Mouse (Mus musculus): Measurements from ENCODE around the gene Iqcc. TPM values are rescaled to one million over a fixed set of nuclear protein-coding genes. Genes with fewer than 3 reads are reported as not detected.

Gene Iqcc
- polyA plus RNA-seq, 1 experiment from 2014 or later = 8.2 TPM

GRCm38 (mm10) chr4:129578466-129578865 is 40.4 kb downstream of the Iqcc start, which contains the start of gene Fam167b:
Gene Fam167b (minus strand): TSS chr4:129578549.
- no peaks in the 10 kb centered on the region for H3K36me3 ChIP-seq (replicated peaks; ENCODE audit: insufficient read depth, low read length)
- TF ChIP-seq EP300 (IDR thresholded peaks at IDR 0.05; ENCODE audit: low read depth) (no peak), CTCF (IDR thresholded peaks at IDR 0.05; ENCODE audit: low read depth) (no peak)
- H3K27ac ChIP-seq (ENCODE audit: low read depth) = peak within 1 kb of the TSS; percentile 53; the same call in 1 of the 2 replicates
- ATAC-seq (peak; percentile 22; the same call in 1 of the 2 replicates), DNase-seq (no peak)
- no peak within 1 kb of the TSS; the same call in 1 of the 2 replicates for H3K4me3 ChIP-seq (ENCODE audit: low read depth, low read length)
- 0 out of 2 replicates have a peak within 1 kb of the TSS, but pooled peaks have one; percentile 0 for H3K4me2 ChIP-seq (ENCODE audit: low read depth, low read length)
- 63% methylated on average over 5 of the region's 5 CpGs for WGBS (ENCODE audit: insufficient replicate concordance)
- no peaks in the 10 kb centered on the region for H3K9me3 ChIP-seq (ENCODE audit: low read length)
- no peaks in the 10 kb centered on the region for H3K27me3 ChIP-seq (ENCODE audit: insufficient read depth, low read length)
- no peak within 1 kb of the TSS for H3K9ac ChIP-seq (replicated peaks)
- H3K4me1 ChIP-seq (ENCODE audit: insufficient read depth) = peaks cover 3% of the 10 kb centered on the region; the same call in 1 of the 2 replicates

DNA sequence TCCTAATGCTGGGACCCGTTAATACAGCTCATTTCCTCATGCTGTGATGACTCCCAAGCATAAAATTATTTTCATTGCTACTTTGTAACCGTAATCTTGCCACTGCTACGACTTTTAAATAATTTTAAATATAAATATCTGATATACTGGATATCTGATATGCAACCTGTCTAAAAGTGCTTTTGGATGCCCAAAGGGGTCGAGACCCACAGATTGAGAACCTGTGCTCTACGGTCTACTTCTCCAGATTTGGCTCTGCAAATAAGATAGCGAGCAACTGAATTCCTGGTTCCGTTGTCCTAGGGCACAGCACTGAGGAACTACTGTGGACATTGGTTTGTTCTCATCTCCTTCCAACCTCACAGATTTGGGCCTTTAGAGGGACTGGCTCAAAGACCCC is 41.2 kb downstream of the Iqcc start:
- H3K27me3 ChIP-seq (ENCODE audit: insufficient read depth, low read length) = no peaks in the 10 kb centered on the region
- ATAC-seq (no peak), DNase-seq (no peak)
- H3K4me1 ChIP-seq (ENCODE audit: insufficient read depth) = peaks cover 3% of the 10 kb centered on the region; the same call in 1 of the 2 replicates
- TF ChIP-seq EP300 (IDR thresholded peaks at IDR 0.05; ENCODE audit: low read depth) = no peak
- TF ChIP-seq CTCF (IDR thresholded peaks at IDR 0.05; ENCODE audit: low read depth) = no peak
- no peak overlapping the region; the same call in 1 of the 2 replicates for H3K4me3 ChIP-seq (ENCODE audit: low read depth, low read length)
- no peaks in the 10 kb centered on the region for H3K36me3 ChIP-seq (replicated peaks; ENCODE audit: insufficient read depth, low read length)
- 75% methylated on average over 7 of the region's 7 CpGs for WGBS (ENCODE audit: insufficient replicate concordance)
- H3K27ac ChIP-seq (ENCODE audit: low read depth) = no peak overlapping the region; the same call in 1 of the 2 replicates
- H3K9me3 ChIP-seq (ENCODE audit: low read length) = no peaks in the 10 kb centered on the region
- no peak overlapping the region for H3K4me2 ChIP-seq (ENCODE audit: low read depth, low read length)
- no peak overlapping the region for H3K9ac ChIP-seq (replicated peaks)

DNA sequence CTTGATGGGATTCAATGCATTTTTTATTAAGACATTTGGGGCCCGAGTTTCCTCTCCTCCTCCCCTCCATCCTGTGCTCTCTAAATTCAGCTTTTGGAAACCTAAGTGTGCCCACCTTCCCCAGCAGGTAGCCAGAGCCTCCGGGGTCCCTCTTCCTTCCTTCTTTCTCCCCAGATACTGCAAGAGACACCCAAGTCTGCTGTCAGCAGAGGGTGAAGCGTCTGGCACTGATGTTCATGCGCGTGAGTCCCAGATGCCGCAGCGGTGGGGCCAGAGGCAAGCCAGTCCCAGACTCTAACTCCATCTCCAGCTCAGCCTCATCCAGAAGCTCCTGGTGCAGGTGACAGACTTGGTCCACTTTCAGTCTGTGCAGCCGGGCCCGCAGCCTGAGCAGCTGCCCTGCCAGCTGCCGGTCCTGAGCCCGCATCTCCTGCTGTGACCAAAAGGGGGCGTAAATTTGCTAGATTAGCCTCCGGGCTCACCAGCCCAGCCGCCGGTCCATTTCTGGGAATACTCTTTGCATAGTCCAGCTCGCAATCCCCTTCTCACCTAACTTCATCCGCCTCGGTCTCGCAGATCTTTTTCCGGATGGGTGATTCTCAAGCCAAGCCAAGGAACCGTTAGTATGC is 41.9 kb downstream of the Iqcc start:
- H3K9ac ChIP-seq (replicated peaks) = peak overlapping the region; percentile 36; the same call in 1 of the 2 replicates
- WGBS (ENCODE audit: insufficient replicate concordance) = 28% methylated on average over 21 of the region's 21 CpGs
- H3K27ac ChIP-seq (ENCODE audit: low read depth) = no peak overlapping the region
- DNase-seq (peak; percentile 78), ATAC-seq (peak; percentile 43; the same call in 1 of the 2 replicates)
- TF ChIP-seq CTCF (IDR thresholded peaks at IDR 0.05; ENCODE audit: low read depth) (peak; percentile 76), EP300 (IDR thresholded peaks at IDR 0.05; ENCODE audit: low read depth) (no peak)
- no peaks in the 10 kb centered on the region for H3K36me3 ChIP-seq (replicated peaks; ENCODE audit: insufficient read depth, low read length)
- no peaks in the 10 kb centered on the region for H3K27me3 ChIP-seq (ENCODE audit: insufficient read depth, low read length)
- H3K4me2 ChIP-seq (ENCODE audit: low read depth, low read length) = peak overlapping the region; percentile 36
- H3K9me3 ChIP-seq (ENCODE audit: low read length) = no peaks in the 10 kb centered on the region
- peak overlapping the region; percentile 13; the same call in 1 of the 2 replicates for H3K4me3 ChIP-seq (ENCODE audit: low read depth, low read length)
- peaks cover 3% of the 10 kb centered on the region; the same call in 1 of the 2 replicates for H3K4me1 ChIP-seq (ENCODE audit: insufficient read depth)

GRCm38 (mm10) chr4:129575171-129575844 is 43.6 kb downstream of the Iqcc start:
- Histone ChIP-seq H3K9ac (replicated peaks) (no peak overlapping the region), H3K4me1 (ENCODE audit: insufficient read depth) (peaks cover 3% of the 10 kb centered on the region; the same call in 1 of the 2 replicates), H3K27me3 (ENCODE audit: insufficient read depth, low read length) (no peaks in the 10 kb centered on the region), H3K4me2 (ENCODE audit: low read depth, low read length) (peak overlapping the region; percentile 42; the same call in 1 of the 2 replicates), H3K9me3 (ENCODE audit: low read length) (no peaks in the 10 kb centered on the region), H3K27ac (ENCODE audit: low read depth) (peak overlapping the region; percentile 64; the same call in 1 of the 2 replicates), H3K36me3 (replicated peaks; ENCODE audit: insufficient read depth, low read length) (no peaks in the 10 kb centered on the region), H3K4me3 (ENCODE audit: low read depth, low read length) (no peak overlapping the region)
- no peak for TF ChIP-seq CTCF (IDR thresholded peaks at IDR 0.05; ENCODE audit: low read depth)
- no peak for TF ChIP-seq EP300 (IDR thresholded peaks at IDR 0.05; ENCODE audit: low read depth)
- 32% methylated on average over 7 of the region's 8 CpGs for WGBS (ENCODE audit: insufficient replicate concordance)
- ATAC-seq = no peak
- peak; percentile 54 for DNase-seq

GRCm38 (mm10) chr4:129573430-129573829 is 45.5 kb downstream of the Iqcc start, which contains the start of gene Lck:
Gene Lck (minus strand): TSS chr4:129573641.
- DNase-seq (no peak), ATAC-seq (no peak)
- H3K27me3 ChIP-seq (ENCODE audit: insufficient read depth, low read length) = no peaks in the 10 kb centered on the region
- no peak within 1 kb of the TSS for H3K4me3 ChIP-seq (ENCODE audit: low read depth, low read length)
- H3K4me2 ChIP-seq (ENCODE audit: low read depth, low read length) = no peak within 1 kb of the TSS
- no peaks in the 10 kb centered on the region for H3K36me3 ChIP-seq (replicated peaks; ENCODE audit: insufficient read depth, low read length)
- TF ChIP-seq EP300 (IDR thresholded peaks at IDR 0.05; ENCODE audit: low read depth) (no peak), CTCF (IDR thresholded peaks at IDR 0.05; ENCODE audit: low read depth) (no peak)
- peaks cover 3% of the 10 kb centered on the region; the same call in 1 of the 2 replicates for H3K4me1 ChIP-seq (ENCODE audit: insufficient read depth)
- H3K9ac ChIP-seq (replicated peaks) = no peak within 1 kb of the TSS
- no peaks in the 10 kb centered on the region for H3K9me3 ChIP-seq (ENCODE audit: low read length)
- peak within 1 kb of the TSS; percentile 51; the same call in 1 of the 2 replicates for H3K27ac ChIP-seq (ENCODE audit: low read depth)
- WGBS (ENCODE audit: insufficient replicate concordance) = 57% methylated on average over 8 of the region's 8 CpGs

DNA sequence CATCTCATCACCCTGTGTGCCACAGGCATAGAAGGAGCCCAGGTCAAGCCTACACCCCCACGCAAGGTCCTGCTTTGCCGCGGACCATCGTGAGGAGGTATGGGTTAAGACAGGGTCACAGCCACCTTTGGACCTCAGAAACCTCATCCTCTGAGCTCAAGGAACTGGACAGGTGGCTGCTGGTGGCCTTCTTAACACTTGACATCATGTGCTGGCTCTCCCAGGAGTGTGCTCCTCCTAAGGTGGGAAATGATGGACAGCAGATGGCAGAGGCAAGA is 45.9 kb downstream of the Iqcc start:
- Histone ChIP-seq H3K4me3 (ENCODE audit: low read depth, low read length) (no peak overlapping the region), H3K4me2 (ENCODE audit: low read depth, low read length) (no peak overlapping the region), H3K4me1 (ENCODE audit: insufficient read depth) (peaks cover 3% of the 10 kb centered on the region; the same call in 1 of the 2 replicates), H3K9ac (replicated peaks) (no peak overlapping the region), H3K27ac (ENCODE audit: low read depth) (peak overlapping the region; percentile 51; the same call in 1 of the 2 replicates), H3K36me3 (replicated peaks; ENCODE audit: insufficient read depth, low read length) (no peaks in the 10 kb centered on the region), H3K27me3 (ENCODE audit: insufficient read depth, low read length) (no peaks in the 10 kb centered on the region), H3K9me3 (ENCODE audit: low read length) (no peaks in the 10 kb centered on the region)
- no peak for ATAC-seq
- WGBS (ENCODE audit: insufficient replicate concordance) = 93% methylated on average over 4 of the region's 4 CpGs
- DNase-seq = no peak
- no peak for TF ChIP-seq EP300 (IDR thresholded peaks at IDR 0.05; ENCODE audit: low read depth)
- TF ChIP-seq CTCF (IDR thresholded peaks at IDR 0.05; ENCODE audit: low read depth) = no peak
